Mouse (Mus musculus): ENCODE data around the gene Cnst. TPM values are rescaled to one million over a fixed set of nuclear protein-coding genes. Genes with fewer than 3 reads are reported as not detected.

The Cnst gene
- polyA plus RNA-seq, 1 experiment from 2014 or later, result 22.6 TPM

GRCm38 (mm10) chr1:179519901-179520300 is 26.3 kb upstream of the Cnst start:
- no peak overlapping the region for H3K9ac ChIP-seq (ENCODE audit: low read length)
- H3K4me1 ChIP-seq (ENCODE audit: control insufficient read depth, insufficient read depth, low read length), result peaks cover 6% of the 10 kb centered on the region; the same call in 1 of the 2 replicates
- no peaks in the 10 kb centered on the region for H3K9me3 ChIP-seq (ENCODE audit: control insufficient read depth, low read length)
- DNase-seq (ENCODE audit: low spot score, missing footprints) (no peak), ATAC-seq (ENCODE audit: low FRiP score) (no peak)
- H3K36me3 ChIP-seq (ENCODE audit: control insufficient read depth, insufficient read depth, low read length), result no peaks in the 10 kb centered on the region
- no peak overlapping the region for H3K27ac ChIP-seq (ENCODE audit: low read depth, low read length)
- no peaks in the 10 kb centered on the region for H3K27me3 ChIP-seq (ENCODE audit: control insufficient read depth, insufficient read depth, low read length)
- H3K4me3 ChIP-seq (ENCODE audit: low read depth, low read length), result no peak overlapping the region
- H3K4me2 ChIP-seq, result no peak overlapping the region
- 86% methylated on average over 3 of the region's 3 CpGs for WGBS

GRCm38 (mm10) chr1:179539054-179539453 is 7.1 kb upstream of the Cnst start:
- DNase-seq (ENCODE audit: low spot score, missing footprints) (no peak), ATAC-seq (ENCODE audit: low FRiP score) (no peak)
- Histone ChIP-seq H3K27me3 (ENCODE audit: control insufficient read depth, insufficient read depth, low read length) (no peaks in the 10 kb centered on the region), H3K9ac (ENCODE audit: low read length) (no peak overlapping the region), H3K27ac (ENCODE audit: low read depth, low read length) (no peak overlapping the region), H3K36me3 (ENCODE audit: control insufficient read depth, insufficient read depth, low read length) (no peaks in the 10 kb centered on the region), H3K4me3 (ENCODE audit: low read depth, low read length) (no peak overlapping the region), H3K9me3 (ENCODE audit: control insufficient read depth, low read length) (no peaks in the 10 kb centered on the region), H3K4me1 (ENCODE audit: control insufficient read depth, insufficient read depth, low read length) (no peaks in the 10 kb centered on the region), H3K4me2 (no peak overlapping the region)
- 90% methylated on average over 3 of the region's 3 CpGs for WGBS

DNA sequence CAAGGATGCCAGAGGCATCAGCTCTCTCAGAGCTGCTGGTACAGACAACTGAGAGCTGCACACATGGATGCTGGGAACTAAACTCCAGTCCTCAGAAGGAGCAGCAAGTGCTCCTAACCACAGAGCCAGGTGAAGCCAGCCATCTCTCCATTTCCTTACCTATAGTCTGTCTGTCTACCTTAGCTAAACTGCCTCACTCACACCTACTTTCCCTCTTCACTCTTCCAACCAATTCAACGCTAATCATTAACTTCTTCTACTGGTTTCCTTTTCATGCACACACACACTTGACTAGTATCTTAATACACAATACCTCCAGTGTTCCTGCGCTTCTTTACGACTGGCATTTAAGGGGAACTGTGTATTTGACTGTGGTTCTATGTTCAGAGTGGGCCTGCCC is 6.3 kb upstream of the Cnst start:
- peaks cover under 1% of the 10 kb centered on the region; the same call in 1 of the 2 replicates for H3K4me1 ChIP-seq (ENCODE audit: control insufficient read depth, insufficient read depth, low read length)
- H3K27ac ChIP-seq (ENCODE audit: low read depth, low read length), result no peak overlapping the region
- no peak overlapping the region for H3K4me3 ChIP-seq (ENCODE audit: low read depth, low read length)
- no peak for ATAC-seq (ENCODE audit: low FRiP score)
- DNase-seq (ENCODE audit: low spot score, missing footprints), result no peak
- no peaks in the 10 kb centered on the region for H3K27me3 ChIP-seq (ENCODE audit: control insufficient read depth, insufficient read depth, low read length)
- no peaks in the 10 kb centered on the region for H3K36me3 ChIP-seq (ENCODE audit: control insufficient read depth, insufficient read depth, low read length)
- H3K9me3 ChIP-seq (ENCODE audit: control insufficient read depth, low read length), result no peaks in the 10 kb centered on the region
- WGBS, result 93% methylated on average over 3 of the region's 3 CpGs
- no peak overlapping the region for H3K4me2 ChIP-seq
- H3K9ac ChIP-seq (ENCODE audit: low read length), result no peak overlapping the region

- Histone ChIP-seq H3K27me3 (ENCODE audit: control insufficient read depth, insufficient read depth, low read length) (no peaks in the 10 kb centered on the region), H3K9me3 (ENCODE audit: control insufficient read depth, low read length) (no peaks in the 10 kb centered on the region), H3K36me3 (ENCODE audit: control insufficient read depth, insufficient read depth, low read length) (no peaks in the 10 kb centered on the region), H3K27ac (ENCODE audit: low read depth, low read length) (no peak overlapping the region), H3K4me2 (no peak overlapping the region), H3K4me3 (ENCODE audit: low read depth, low read length) (no peak overlapping the region), H3K4me1 (ENCODE audit: control insufficient read depth, insufficient read depth, low read length) (peaks cover 4% of the 10 kb centered on the region), H3K9ac (ENCODE audit: low read length) (no peak overlapping the region)
- 66% methylated on average over 3 of the region's 3 CpGs for WGBS
- DNase-seq (ENCODE audit: low spot score, missing footprints) (no peak), ATAC-seq (ENCODE audit: low FRiP score) (no peak)
Observed at GRCm38 (mm10) chr1:179541502-179541901, 4.7 kb upstream of the Cnst start.

- ATAC-seq (ENCODE audit: low FRiP score) (peak; percentile 87), DNase-seq (ENCODE audit: low spot score, missing footprints) (no peak)
- Histone ChIP-seq H3K36me3 (ENCODE audit: control insufficient read depth, insufficient read depth, low read length) (no peaks in the 10 kb centered on the region), H3K9me3 (ENCODE audit: control insufficient read depth, low read length) (no peaks in the 10 kb centered on the region), H3K9ac (ENCODE audit: low read length) (peak overlapping the region; percentile 75), H3K27ac (ENCODE audit: low read depth, low read length) (peak overlapping the region; percentile 87), H3K4me2 (peak overlapping the region; percentile 58), H3K4me1 (ENCODE audit: control insufficient read depth, insufficient read depth, low read length) (peaks cover 11% of the 10 kb centered on the region), H3K27me3 (ENCODE audit: control insufficient read depth, insufficient read depth, low read length) (no peaks in the 10 kb centered on the region), H3K4me3 (ENCODE audit: low read depth, low read length) (peak overlapping the region; percentile 70)
- WGBS, result under 1% methylated on average over 44 of the region's 44 CpGs
Observed at GRCm38 (mm10) chr1:179546551-179546917, 364 bp downstream of the Cnst start.

- H3K9me3 ChIP-seq (ENCODE audit: control insufficient read depth, low read length), result no peaks in the 10 kb centered on the region
- H3K4me2 ChIP-seq, result peak overlapping the region; percentile 58
- peak overlapping the region; percentile 75 for H3K9ac ChIP-seq (ENCODE audit: low read length)
- ATAC-seq (ENCODE audit: low FRiP score), result no peak
- WGBS, result 20% methylated on average over 5 of the region's 5 CpGs
- no peaks in the 10 kb centered on the region for H3K36me3 ChIP-seq (ENCODE audit: control insufficient read depth, insufficient read depth, low read length)
- H3K27me3 ChIP-seq (ENCODE audit: control insufficient read depth, insufficient read depth, low read length), result no peaks in the 10 kb centered on the region
- peak overlapping the region; percentile 87; the same call in 1 of the 2 replicates for H3K27ac ChIP-seq (ENCODE audit: low read depth, low read length)
- peaks cover 11% of the 10 kb centered on the region for H3K4me1 ChIP-seq (ENCODE audit: control insufficient read depth, insufficient read depth, low read length)
- H3K4me3 ChIP-seq (ENCODE audit: low read depth, low read length), result peak overlapping the region; percentile 70
- peak; percentile 89 for DNase-seq (ENCODE audit: low spot score, missing footprints)
Observed at GRCm38 (mm10) chr1:179547176-179547575, 1.0 kb downstream of the Cnst start.

GRCm38 (mm10) chr1:179548220-179548619 is 2.0 kb downstream of the Cnst start:
- H3K4me1 ChIP-seq (ENCODE audit: control insufficient read depth, insufficient read depth, low read length), result peaks cover 11% of the 10 kb centered on the region
- 84% methylated on average over 11 of the region's 11 CpGs for WGBS
- no peak overlapping the region for H3K4me2 ChIP-seq
- DNase-seq (ENCODE audit: low spot score, missing footprints) (no peak), ATAC-seq (ENCODE audit: low FRiP score) (no peak)
- no peaks in the 10 kb centered on the region for H3K36me3 ChIP-seq (ENCODE audit: control insufficient read depth, insufficient read depth, low read length)
- no peak overlapping the region for H3K9ac ChIP-seq (ENCODE audit: low read length)
- no peaks in the 10 kb centered on the region for H3K9me3 ChIP-seq (ENCODE audit: control insufficient read depth, low read length)
- no peaks in the 10 kb centered on the region for H3K27me3 ChIP-seq (ENCODE audit: control insufficient read depth, insufficient read depth, low read length)
- no peak overlapping the region for H3K4me3 ChIP-seq (ENCODE audit: low read depth, low read length)
- H3K27ac ChIP-seq (ENCODE audit: low read depth, low read length), result no peak overlapping the region

DNA sequence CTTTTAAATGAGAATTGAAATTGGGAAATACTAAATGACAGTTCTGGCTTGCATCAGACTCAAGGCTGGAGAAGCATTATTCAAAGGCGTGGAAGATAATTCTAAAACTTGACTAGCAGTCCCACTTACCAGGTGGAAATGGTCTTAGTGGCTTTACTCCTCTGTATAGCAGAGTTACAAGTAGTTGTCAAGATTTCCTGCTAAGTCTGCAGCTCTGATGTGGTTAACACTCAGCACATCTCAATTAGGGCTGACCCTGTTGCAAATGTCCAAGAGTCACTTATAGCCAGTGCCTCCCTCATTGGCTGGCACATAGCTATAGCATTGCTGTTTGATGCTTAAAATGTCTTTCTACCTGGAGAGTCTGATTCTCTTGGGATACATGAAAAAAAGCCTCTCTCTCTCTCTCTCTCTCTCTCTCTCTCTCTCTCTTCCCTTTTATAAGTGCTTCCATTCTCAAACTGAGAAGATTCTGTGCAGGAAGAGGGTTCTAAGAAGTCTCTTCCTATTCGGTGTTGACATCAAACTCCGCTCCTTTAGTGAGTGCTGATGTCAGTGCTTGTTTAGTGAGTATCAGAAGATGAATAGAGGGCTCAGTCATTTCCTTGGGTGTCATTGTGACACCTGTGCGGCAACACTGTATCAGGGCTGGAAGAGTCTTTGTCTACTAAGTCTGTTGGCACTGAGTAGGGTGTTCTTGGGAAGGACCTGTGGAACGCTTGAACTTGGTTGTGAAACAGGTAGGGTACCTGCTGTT is 3.0 kb downstream of the Cnst start:
- 96% methylated on average over 5 of the region's 5 CpGs for WGBS
- Histone ChIP-seq H3K4me3 (ENCODE audit: low read depth, low read length) (no peak overlapping the region), H3K4me1 (ENCODE audit: control insufficient read depth, insufficient read depth, low read length) (peaks cover 11% of the 10 kb centered on the region), H3K27me3 (ENCODE audit: control insufficient read depth, insufficient read depth, low read length) (no peaks in the 10 kb centered on the region), H3K9me3 (ENCODE audit: control insufficient read depth, low read length) (no peaks in the 10 kb centered on the region), H3K36me3 (ENCODE audit: control insufficient read depth, insufficient read depth, low read length) (no peaks in the 10 kb centered on the region), H3K27ac (ENCODE audit: low read depth, low read length) (no peak overlapping the region), H3K4me2 (no peak overlapping the region), H3K9ac (ENCODE audit: low read length) (no peak overlapping the region)
- DNase-seq (ENCODE audit: low spot score, missing footprints) (peak; percentile 17), ATAC-seq (ENCODE audit: low FRiP score) (no peak)

GRCm38 (mm10) chr1:179551336-179551735 is 5.2 kb downstream of the Cnst start:
- Histone ChIP-seq H3K9me3 (ENCODE audit: control insufficient read depth, low read length) (no peaks in the 10 kb centered on the region), H3K9ac (ENCODE audit: low read length) (no peak overlapping the region), H3K4me2 (no peak overlapping the region), H3K4me1 (ENCODE audit: control insufficient read depth, insufficient read depth, low read length) (peaks cover 7% of the 10 kb centered on the region; the same call in 1 of the 2 replicates), H3K27me3 (ENCODE audit: control insufficient read depth, insufficient read depth, low read length) (no peaks in the 10 kb centered on the region), H3K27ac (ENCODE audit: low read depth, low read length) (no peak overlapping the region), H3K36me3 (ENCODE audit: control insufficient read depth, insufficient read depth, low read length) (no peaks in the 10 kb centered on the region), H3K4me3 (ENCODE audit: low read depth, low read length) (no peak overlapping the region)
- 90% methylated on average over 3 of the region's 3 CpGs for WGBS
- DNase-seq (ENCODE audit: low spot score, missing footprints) (no peak), ATAC-seq (ENCODE audit: low FRiP score) (no peak)

All from midbrain, embryonic 11.5 days (tissue).